Mouse (Mus musculus): Measurements from ENCODE around the gene Abhd17b. TPM values are rescaled to one million over a fixed set of nuclear protein-coding genes. Genes with fewer than 3 reads are reported as not detected.

Abhd17b gene
- polyA plus RNA-seq, 1 experiment from 2014 or later, result 7.0 TPM

- Histone ChIP-seq H3K4me3 (replicated peaks) (peak within 1 kb of the TSS; percentile 86), H3K27me3 (no peaks in the 10 kb centered on the region), H3K9me3 (replicated peaks) (no peaks in the 10 kb centered on the region), H3K4me1 (replicated peaks) (peaks cover 45% of the 10 kb centered on the region), H3K36me3 (no peaks in the 10 kb centered on the region), H3K9ac (peak within 1 kb of the TSS; percentile 90), H3K4me2 (peak within 1 kb of the TSS; percentile 97), H3K27ac (peak within 1 kb of the TSS; percentile 90)
- 4% methylated on average over 52 of the region's 52 CpGs for WGBS (ENCODE audit: insufficient replicate concordance)
- ATAC-seq (ENCODE audit: low read depth), result peak; percentile 99
- peak; percentile 94 for DNase-seq
These were observed 457 bp upstream of the Abhd17b start, which contains the start of gene 1110059E24Rik for GRCm38 (mm10) chr19:21652285-21653171. TSS of gene 1110059E24Rik (minus strand) at chr19:21652976.

- no peak overlapping the region; the same call in 1 of the 2 replicates for H3K9ac ChIP-seq
- 45% methylated on average over 7 of the region's 7 CpGs for WGBS (ENCODE audit: insufficient replicate concordance)
- no peak for ATAC-seq (ENCODE audit: low read depth)
These were observed 1.8 kb downstream of the Abhd17b start for GRCm38 (mm10) chr19:21654788-21655187.

GRCm38 (mm10) chr19:21660734-21661133 lies 7.7 kb downstream of the Abhd17b start:
- H3K4me2 ChIP-seq, result no peak overlapping the region
- no peaks in the 10 kb centered on the region for H3K27me3 ChIP-seq
- H3K27ac ChIP-seq, result no peak overlapping the region
- no peak overlapping the region for H3K9ac ChIP-seq
- DNase-seq (no peak), ATAC-seq (ENCODE audit: low read depth) (no peak)
- no peaks in the 10 kb centered on the region for H3K9me3 ChIP-seq (replicated peaks)
- no peaks in the 10 kb centered on the region for H3K36me3 ChIP-seq
- H3K4me3 ChIP-seq (replicated peaks), result no peak overlapping the region
- WGBS (ENCODE audit: insufficient replicate concordance), result 80% methylated on average over 1 of the region's 1 CpGs
- peaks cover 13% of the 10 kb centered on the region; the same call in 1 of the 2 replicates for H3K4me1 ChIP-seq (replicated peaks)

More at GRCm38 (mm10) chr19:21654788-21655187, 1.8 kb downstream of the Abhd17b start:
- H3K27me3 ChIP-seq, result no peaks in the 10 kb centered on the region
- H3K4me1 ChIP-seq (replicated peaks), result peaks cover 39% of the 10 kb centered on the region
- no peaks in the 10 kb centered on the region for H3K9me3 ChIP-seq (replicated peaks)
- DNase-seq, result no peak
- no peak overlapping the region for H3K27ac ChIP-seq
- peak overlapping the region; percentile 97 for H3K4me2 ChIP-seq
- H3K36me3 ChIP-seq, result no peaks in the 10 kb centered on the region
- peak overlapping the region; percentile 86 for H3K4me3 ChIP-seq (replicated peaks)

- H3K27ac ChIP-seq, result no peak overlapping the region
- H3K4me3 ChIP-seq (replicated peaks), result no peak overlapping the region
- no peaks in the 10 kb centered on the region for H3K36me3 ChIP-seq
- H3K9me3 ChIP-seq (replicated peaks), result no peaks in the 10 kb centered on the region
- H3K4me1 ChIP-seq (replicated peaks), result peaks cover 8% of the 10 kb centered on the region; the same call in 1 of the 2 replicates
- H3K9ac ChIP-seq, result no peak overlapping the region
- 61% methylated on average over 4 of the region's 4 CpGs for WGBS (ENCODE audit: insufficient replicate concordance)
- no peak overlapping the region for H3K4me2 ChIP-seq
- ATAC-seq (ENCODE audit: low read depth) (no peak), DNase-seq (no peak)
- no peaks in the 10 kb centered on the region for H3K27me3 ChIP-seq
These were observed 10.9 kb downstream of the Abhd17b start for GRCm38 (mm10) chr19:21663756-21664456.

- H3K27ac ChIP-seq, result no peak overlapping the region
- no peak overlapping the region for H3K4me3 ChIP-seq (replicated peaks)
- no peaks in the 10 kb centered on the region for H3K9me3 ChIP-seq (replicated peaks)
- no peak for DNase-seq
- H3K4me2 ChIP-seq, result no peak overlapping the region
- no peaks in the 10 kb centered on the region for H3K27me3 ChIP-seq
- 0 out of 2 replicates have a peak, but pooled peaks cover 2% of the 10 kb centered on the region for H3K36me3 ChIP-seq
- H3K4me1 ChIP-seq (replicated peaks), result peaks cover 5% of the 10 kb centered on the region; the same call in 1 of the 2 replicates
- whole genome bisulfite sequencing (ENCODE audit: insufficient replicate concordance), result 82% methylated on average over 4 of the region's 4 CpGs
- ATAC-seq (ENCODE audit: low read depth), result no peak
- H3K9ac ChIP-seq, result no peak overlapping the region
These were observed 16.7 kb downstream of the Abhd17b start for GRCm38 (mm10) chr19:21669650-21670049.

GRCm38 (mm10) chr19:21674354-21675096 lies 21.5 kb downstream of the Abhd17b start:
- WGBS (ENCODE audit: insufficient replicate concordance), result 86% methylated on average over 17 of the region's 17 CpGs
- Histone ChIP-seq H3K4me3 (replicated peaks) (no peak overlapping the region), H3K36me3 (0 out of 2 replicates have a peak, but pooled peaks cover 8% of the 10 kb centered on the region), H3K4me2 (no peak overlapping the region), H3K27ac (no peak overlapping the region), H3K27me3 (no peaks in the 10 kb centered on the region), H3K9ac (no peak overlapping the region), H3K4me1 (replicated peaks) (peaks cover 5% of the 10 kb centered on the region; the same call in 1 of the 2 replicates), H3K9me3 (replicated peaks) (no peaks in the 10 kb centered on the region; the same call in 1 of the 2 replicates)
- no peak for DNase-seq
- no peak for ATAC-seq (ENCODE audit: low read depth)

GRCm38 (mm10) chr19:21680091-21680490 lies 27.1 kb downstream of the Abhd17b start:
- Histone ChIP-seq H3K9me3 (replicated peaks) (no peaks in the 10 kb centered on the region; the same call in 1 of the 2 replicates), H3K27me3 (no peaks in the 10 kb centered on the region), H3K4me3 (replicated peaks) (no peak overlapping the region), H3K36me3 (peaks cover 6% of the 10 kb centered on the region; the same call in 1 of the 2 replicates), H3K9ac (no peak overlapping the region), H3K27ac (no peak overlapping the region), H3K4me2 (no peak overlapping the region), H3K4me1 (replicated peaks) (no peaks in the 10 kb centered on the region)
- WGBS (ENCODE audit: insufficient replicate concordance), result 77% methylated on average over 3 of the region's 3 CpGs
- ATAC-seq (ENCODE audit: low read depth) (no peak), DNase-seq (no peak)

- Histone ChIP-seq H3K9me3 (replicated peaks) (no peaks in the 10 kb centered on the region), H3K4me3 (replicated peaks) (no peak overlapping the region), H3K27me3 (no peaks in the 10 kb centered on the region), H3K9ac (no peak overlapping the region), H3K4me2 (no peak overlapping the region), H3K27ac (no peak overlapping the region), H3K36me3 (peaks cover 6% of the 10 kb centered on the region; the same call in 1 of the 2 replicates), H3K4me1 (replicated peaks) (no peaks in the 10 kb centered on the region)
- no peak for DNase-seq
- 83% methylated on average over 10 of the region's 10 CpGs for WGBS (ENCODE audit: insufficient replicate concordance)
- no peak for ATAC-seq (ENCODE audit: low read depth)
These were observed 28.0 kb downstream of the Abhd17b start for GRCm38 (mm10) chr19:21680986-21681385.

- 49% methylated on average over 3 of the region's 3 CpGs for WGBS (ENCODE audit: insufficient replicate concordance)
- Histone ChIP-seq H3K9me3 (replicated peaks) (no peaks in the 10 kb centered on the region), H3K36me3 (no peaks in the 10 kb centered on the region), H3K27me3 (no peaks in the 10 kb centered on the region), H3K9ac (no peak overlapping the region), H3K27ac (no peak overlapping the region), H3K4me3 (replicated peaks) (no peak overlapping the region; the same call in 1 of the 2 replicates), H3K4me1 (replicated peaks) (no peaks in the 10 kb centered on the region), H3K4me2 (peak overlapping the region; percentile 24; the same call in 1 of the 2 replicates)
- ATAC-seq (ENCODE audit: low read depth) (no peak), DNase-seq (no peak)
These were observed 60.5 kb downstream of the Abhd17b start for GRCm38 (mm10) chr19:21713260-21714031.

GRCm38 (mm10) chr19:21714278-21714883 lies 61.4 kb downstream of the Abhd17b start:
- WGBS (ENCODE audit: insufficient replicate concordance), result 46% methylated on average over 10 of the region's 10 CpGs
- peak overlapping the region; percentile 24; the same call in 1 of the 2 replicates for H3K4me2 ChIP-seq

More at GRCm38 (mm10) chr19:21714278-21714883, 61.4 kb downstream of the Abhd17b start:
- no peak overlapping the region for H3K4me3 ChIP-seq (replicated peaks)
- H3K9me3 ChIP-seq (replicated peaks), result no peaks in the 10 kb centered on the region
- no peak for ATAC-seq (ENCODE audit: low read depth)
- no peak overlapping the region for H3K9ac ChIP-seq
- H3K27ac ChIP-seq, result no peak overlapping the region
- H3K36me3 ChIP-seq, result no peaks in the 10 kb centered on the region
- no peaks in the 10 kb centered on the region for H3K27me3 ChIP-seq
- DNase-seq, result no peak
- H3K4me1 ChIP-seq (replicated peaks), result no peaks in the 10 kb centered on the region
